Mouse (Mus musculus) G1E (cell line): Measurements from ENCODE around the gene Sap30bp.

Experiments
- CTCF ChIP-seq: IDR thresholded peaks from 2 replicates; pipeline ENCODE4 v1.5.1; 2012; ENCODE audit warnings: low read depth, low read length, inconsistent platforms, mixed read lengths
- GATA2 ChIP-seq: IDR thresholded peaks from 2 replicates; pipeline ENCODE4 v1.6.1; 2012; ENCODE audit warnings: low read depth, low read length, inconsistent platforms, borderline replicate concordance
- POLR2AphosphoS5 ChIP-seq: IDR thresholded peaks from 2 replicates; pipeline ENCODE4 v1.6.1; 2012; ENCODE audit warnings: low read depth, low read length, inconsistent platforms; ENCODE audit not compliant: insufficient replicate concordance
- TAL1 ChIP-seq: conservative IDR thresholded peaks from 2 replicates; pipeline ENCODE4 v1.6.1; 2012; ENCODE audit warnings: low read depth, low read length, inconsistent platforms, mixed read lengths

GRCm38 (mm10) chr11:115906116-115906515 is 27.0 kb upstream of the Sap30bp start:
- TF ChIP-seq TAL1 (no peak), CTCF (no peak), GATA2 (no peak), POLR2AphosphoS5 (no peak)
